ENCODE assay signal across 10 mouse cellular contexts in the genomic region with DNA sequence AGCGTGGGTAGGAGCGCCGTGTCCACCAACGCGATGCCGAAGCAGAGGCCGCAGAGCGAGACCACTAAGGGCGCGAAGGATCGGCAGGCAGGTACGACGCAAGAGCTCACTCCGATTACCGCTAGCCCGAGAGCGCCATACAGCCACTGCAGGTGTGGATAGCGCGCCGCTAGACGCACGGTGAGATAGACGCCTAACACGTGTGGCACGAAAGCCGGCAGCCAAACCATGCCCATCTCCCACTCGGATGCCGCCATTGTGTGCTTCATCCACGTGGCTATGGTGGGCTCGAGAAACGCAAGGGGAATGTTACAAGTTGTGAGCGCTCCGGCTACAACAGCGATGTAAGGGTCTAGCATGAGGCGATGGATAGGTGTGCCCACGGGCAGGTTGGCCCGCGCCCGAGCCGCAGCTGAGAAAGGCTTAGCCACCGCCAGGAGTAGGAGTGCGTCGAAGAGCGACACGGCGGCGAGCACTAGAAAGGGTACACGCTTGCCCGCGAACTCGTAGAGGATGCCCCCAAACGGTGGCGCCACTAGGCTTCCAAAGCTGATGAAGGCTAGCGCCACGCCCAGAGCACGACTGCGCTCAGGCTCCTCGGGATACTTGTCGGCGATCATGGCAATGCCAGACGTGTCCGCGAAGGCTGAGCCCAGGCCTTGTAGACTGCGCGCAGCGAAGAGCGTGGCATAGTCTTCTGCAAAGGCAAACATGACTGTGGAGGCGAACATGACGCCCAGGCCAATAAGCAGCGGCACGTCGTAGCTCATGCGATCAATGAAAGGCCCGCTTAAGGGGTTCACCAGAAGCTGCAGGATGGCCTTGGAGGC. TPM values are rescaled to one million over a fixed set of nuclear protein-coding genes. Genes with fewer than 3 reads are reported as not detected.
DNase-seq lines count a peak whose midpoint lies in the region; ATAC-seq lines count a peak whose summit lies in the region.
"Had no signal": no experiment of that assay in that cellular context is flagged by ENCODE, and none has a peak within 500 bp of the region (broad histone marks: within the 10 kb centered on the region; RNA-seq: fewer than 3 reads in every experiment).

No protein-coding gene starts in this region.

- WGBS in forebrain, embryonic 10.5 days, result 3% methylated on average over 74 of the region's 74 CpGs
- WGBS in limb, embryonic 12.5 days, result 3% methylated on average over 74 of the region's 74 CpGs
- 7% methylated on average over 74 of the region's 74 CpGs for WGBS in liver, embryonic 12.5 days (ENCODE audit: insufficient replicate concordance)

- no peaks in the 10 kb centered on the region for H3K9me3 ChIP-seq in forebrain, embryonic 10.5 days
- H3K9me3 ChIP-seq in limb, embryonic 12.5 days, result no peaks in the 10 kb centered on the region
- H3K9me3 ChIP-seq in liver, embryonic 12.5 days (replicated peaks), result no peaks in the 10 kb centered on the region

- H3K36me3 ChIP-seq in forebrain, embryonic 10.5 days (replicated peaks), result no peaks in the 10 kb centered on the region
- no peaks in the 10 kb centered on the region for H3K36me3 ChIP-seq in limb, embryonic 12.5 days
- no peaks in the 10 kb centered on the region for H3K36me3 ChIP-seq in liver, embryonic 12.5 days

- peak overlapping the region; percentile 68; the same call in 1 of the 2 replicates for H3K4me2 ChIP-seq in limb, embryonic 12.5 days
- no peak overlapping the region for H3K4me2 ChIP-seq in liver, embryonic 12.5 days

- no peak overlapping the region for H3K9ac ChIP-seq in limb, embryonic 12.5 days (replicated peaks)
- H3K9ac ChIP-seq in liver, embryonic 12.5 days, result no peak overlapping the region

- peak; percentile 16 for DNase-seq in right cerebral cortex, postnatal 4 days
- DNase-seq in right cerebral cortex, adult 18-20 months, result no peak
- no peak for DNase-seq in forebrain, embryonic 10.5 days (ENCODE audit: extremely low spot score, low spot score)
- peak; percentile 33 for DNase-seq in retina, postnatal 1 day
- DNase-seq in gastrocnemius, adult 18-20 months (ENCODE audit: low spot score), result no peak
- DNase-seq: kidney, adult 2 months had no signal

- ATAC-seq in limb, embryonic 12.5 days (ENCODE audit: insufficient number of reproducible peaks, insufficient read depth, low FRiP score, low TSS enrichment, low read depth), result no peak
- ATAC-seq in liver, embryonic 12.5 days, result no peak
- ATAC-seq in activated CD4-positive, CD25-positive, alpha-beta regulatory T cell, adult 4 months, result no peak

- H3K4me3 ChIP-seq in forebrain, embryonic 10.5 days, result peak overlapping the region; percentile 46
- H3K4me3 ChIP-seq in limb, embryonic 12.5 days (replicated peaks), result peak overlapping the region; percentile 41
- H3K4me3 ChIP-seq in liver, embryonic 12.5 days, result no peak overlapping the region

- peaks cover 40% of the 10 kb centered on the region for H3K4me1 ChIP-seq in forebrain, embryonic 10.5 days
- peaks cover 28% of the 10 kb centered on the region for H3K4me1 ChIP-seq in limb, embryonic 12.5 days (replicated peaks)
- H3K4me1 ChIP-seq in liver, embryonic 12.5 days, result peaks cover 4% of the 10 kb centered on the region; the same call in 1 of the 2 replicates

- H3K27me3 ChIP-seq in forebrain, embryonic 10.5 days (ENCODE audit: poor library complexity, severe bottlenecking), result peaks cover 100% of the 10 kb centered on the region
- peaks cover 97% of the 10 kb centered on the region for H3K27me3 ChIP-seq in limb, embryonic 12.5 days
- peaks cover 97% of the 10 kb centered on the region for H3K27me3 ChIP-seq in liver, embryonic 12.5 days (replicated peaks)

- H3K27ac ChIP-seq in forebrain, embryonic 10.5 days, result no peak overlapping the region
- no peak overlapping the region for H3K27ac ChIP-seq in limb, embryonic 12.5 days
- no peak overlapping the region for H3K27ac ChIP-seq in liver, embryonic 12.5 days

RNA-seq across cellular contexts. Expression of a gene that starts 1.2 kb away (rescaled TPM):
- 0.09 and 0.10 TPM in 2 replicates for polyA plus RNA-seq in forebrain, embryonic 10.5 days (2016; fragmentation: Nextera tagmentation; extraction: Ambion mirVana)
- not detected in 2 replicates for polyA plus RNA-seq in limb, embryonic 12.5 days (2016; fragmentation: Nextera tagmentation; extraction: Ambion mirVana)
- polyA plus RNA-seq in liver, embryonic 12.5 days (2016; fragmentation: Nextera tagmentation; extraction: Ambion mirVana), result 0.05 TPM in 1 of 2 replicates, not detected in the other
- not detected for total RNA-seq in gastrocnemius, adult 18-20 months (2021)
- not detected for polyA plus RNA-seq in activated CD4-positive, CD25-positive, alpha-beta regulatory T cell, adult 4 months (2017; shearing (Covaris generic))
- polyA plus RNA-seq: kidney, adult 2 months had no signal

RNA-seq across cellular contexts. Expression of a gene that starts 2.4 kb away (rescaled TPM):
- not detected in 2 replicates for polyA plus RNA-seq in forebrain, embryonic 10.5 days (2016; fragmentation: Nextera tagmentation; extraction: Ambion mirVana)
- polyA plus RNA-seq in limb, embryonic 12.5 days (2016; fragmentation: Nextera tagmentation; extraction: Ambion mirVana), result not detected in 2 replicates
- polyA plus RNA-seq in liver, embryonic 12.5 days (2016; fragmentation: Nextera tagmentation; extraction: Ambion mirVana), result not detected in 2 replicates
- not detected for total RNA-seq in gastrocnemius, adult 18-20 months (2021)
- polyA plus RNA-seq in activated CD4-positive, CD25-positive, alpha-beta regulatory T cell, adult 4 months (2017; shearing (Covaris generic)), result not detected
- polyA plus RNA-seq: kidney, adult 2 months; liver, embryonic 16.5 days had no signal

RNA-seq across cellular contexts. Expression of a gene that starts 49.9 kb away (rescaled TPM):
- 28.9 TPM in 2 replicates for polyA plus RNA-seq in forebrain, embryonic 10.5 days (2016; fragmentation: Nextera tagmentation; extraction: Ambion mirVana)
- polyA plus RNA-seq in limb, embryonic 12.5 days (2016; fragmentation: Nextera tagmentation; extraction: Ambion mirVana), result 27.6 and 28.5 TPM in 2 replicates
- polyA plus RNA-seq in liver, embryonic 12.5 days (2016; fragmentation: Nextera tagmentation; extraction: Ambion mirVana), result 13.3 and 14.8 TPM in 2 replicates
- 1 to 10 TPM; 3.9 to 4.2 TPM for total RNA-seq in gastrocnemius, adult 18-20 months (2021)
- 1 to 10 TPM; 6.7 to 7.3 TPM for polyA plus RNA-seq in activated CD4-positive, CD25-positive, alpha-beta regulatory T cell, adult 4 months (2017; shearing (Covaris generic))

Comparison
In these comparisons a context has a peak if more than half of its experiments do, and no peak if none do; other contexts are left out.
1. DNase-seq: peak in right cerebral cortex, postnatal 4 days (single experiment) and retina, postnatal 1 day (single experiment); none in right cerebral cortex, adult 18-20 months (single experiment), forebrain, embryonic 10.5 days (single experiment) and gastrocnemius, adult 18-20 months (single experiment).